Mouse (Mus musculus) left cerebral cortex, adult 2 months (tissue): Measurements from ENCODE around the gene Cryba2. TPM values are rescaled to one million over a fixed set of nuclear protein-coding genes. Genes with fewer than 3 reads are reported as not detected.

Experiments
- DNase-seq, 2 experiments: peaks; one replicate each; pipeline ENCODE4 v3.0.0; 2021 to 2022; ENCODE audit warnings: low spot score in 2 of 2, mixed read lengths in 1 of 2; ENCODE audit errors: extremely low spot score in 1 of 2
- H3K27ac ChIP-seq: fragments of 200-600 bp; 2 replicates; pipeline ENCODE4 v1.8.1; 2022
- H3K4me3 ChIP-seq: fragments of 200-600 bp; 2 replicates; pipeline ENCODE4 v1.8.1; 2022
- CTCF ChIP-seq: fragments of 200-600 bp; IDR thresholded peaks from 2 replicates; pipeline ENCODE4 v1.8.1; 2022; ENCODE audit warnings: antibody characterized with exemption, mild to moderate bottlenecking, moderate library complexity
- intact Hi-C: fragments of 180-260 bp; cut with DNase I; formaldehyde crosslinking; loops from one replicate; pipeline ENCODE4 v1.15.1; 2025
- long read RNA-seq, 2 experiments: library from polyadenylated mRNA; stranded (forward); transcript quantifications; one replicate each; pipeline ENCODE4 v2.0.0; 2021; ENCODE audit warnings: borderline mapping rate in 2 of 2
- total RNA-seq, 2 experiments: library from RNA; stranded (reverse); gene quantifications; 2 replicates each; pipeline ENCODE4 v1.2.3; 2021

Cryba2 gene
- total RNA-seq: not detected
- long read RNA-seq, experiment 1: 0 reads
- long read RNA-seq, experiment 2: 0 reads

DNA sequence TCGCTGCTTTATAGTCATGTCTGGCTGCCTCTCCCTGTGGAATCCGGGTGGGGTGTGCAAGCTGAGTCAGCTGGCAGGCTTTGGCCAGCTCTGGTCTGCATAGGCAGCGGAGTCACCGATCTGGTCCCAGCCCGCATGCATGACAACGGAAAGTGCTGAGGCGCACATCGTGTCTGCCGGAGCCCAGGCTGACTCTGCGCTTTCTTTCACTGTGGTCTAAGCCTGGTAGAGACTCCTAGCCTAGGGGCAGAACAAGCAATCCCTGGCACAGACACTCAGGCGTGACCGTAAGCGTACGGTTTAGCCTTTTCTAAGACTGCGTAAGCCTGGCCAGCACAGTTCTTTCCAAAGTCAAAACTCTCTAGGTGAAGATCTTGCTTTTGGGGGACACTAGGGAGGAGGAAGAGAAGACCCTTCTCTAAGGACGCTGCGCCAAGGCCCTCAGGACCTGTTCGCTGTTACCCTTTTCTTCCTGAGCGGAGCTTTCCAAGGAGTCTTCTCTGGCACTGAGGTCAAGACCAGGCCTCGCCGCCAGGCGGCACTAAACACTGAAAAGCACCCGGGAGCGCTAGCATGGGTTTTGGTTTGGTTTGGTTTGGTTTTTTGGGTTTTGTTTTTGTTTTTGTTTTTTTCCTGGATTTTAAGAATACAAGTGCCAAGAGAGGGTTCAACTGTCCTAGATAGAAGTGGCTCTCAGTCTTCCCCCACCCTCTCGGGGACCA, at the start of gene Cryba2:
Gene Cryba2, minus strand, starts transcription at position 10 of the 722 bp plus-strand sequence.
- DNase-seq: peak; percentile 32 to 56
- H3K27ac ChIP-seq: no peak within 1 kb of the TSS
- intact Hi-C loops: no loop called here

GRCm38 (mm10) chr1:74941651-74942360, 48.9 kb upstream of the Cryba2 start:
- TF ChIP-seq CTCF: no peak
- no peak for DNase-seq
- intact Hi-C loops: no loop called here
- Histone ChIP-seq H3K27ac (no peak overlapping the region), H3K4me3 (no peak overlapping the region)

More for the DNA sequence above, at the start of gene Cryba2:
- peak; percentile 64 for TF ChIP-seq CTCF
- H3K4me3 ChIP-seq: peak within 1 kb of the TSS; percentile 16; the same call in 1 of the 2 replicates

GRCm38 (mm10) chr1:74939762-74940161, 46.8 kb upstream of the Cryba2 start:
- no peak overlapping the region for H3K27ac ChIP-seq
- DNase-seq: no peak
- intact Hi-C loops: no loop called here
- no peak overlapping the region for H3K4me3 ChIP-seq
- no peak for TF ChIP-seq CTCF

DNA sequence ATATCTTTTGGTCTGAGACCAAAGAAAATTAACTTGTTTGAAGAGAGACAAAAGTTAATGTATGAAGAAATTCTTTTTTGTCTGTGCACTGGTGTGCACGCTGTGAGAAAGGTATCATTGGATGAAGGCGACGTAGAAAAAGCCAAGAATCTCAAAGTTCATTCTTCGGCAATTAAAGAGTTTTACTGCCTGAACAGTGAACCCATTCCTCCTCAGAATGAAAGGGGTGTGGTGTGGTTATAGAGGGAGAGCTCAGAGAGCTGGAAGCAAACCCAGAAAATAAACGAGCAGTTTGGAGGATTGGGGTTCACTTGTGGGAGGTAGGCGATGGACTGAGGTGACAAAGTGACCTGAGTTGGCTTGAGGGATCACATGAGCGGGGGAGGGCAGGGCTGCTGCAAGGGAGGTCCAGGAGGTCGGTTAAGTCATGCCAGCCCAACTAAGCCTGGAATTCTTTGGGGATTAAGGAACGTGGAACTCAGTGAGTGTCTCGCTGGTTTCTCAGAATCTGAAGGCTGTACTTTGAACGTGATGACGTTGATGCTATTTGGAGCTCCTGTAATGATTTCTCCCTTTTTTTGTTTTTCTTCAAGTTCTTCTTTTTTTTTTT, 43.4 kb upstream of the Cryba2 start:
- no peak for DNase-seq
- no peak overlapping the region for H3K4me3 ChIP-seq
- H3K27ac ChIP-seq: no peak overlapping the region
- intact Hi-C loops: no loop called here
- TF ChIP-seq CTCF: no peak

- intact Hi-C loops: no loop called here
- no peak for TF ChIP-seq CTCF
- Histone ChIP-seq H3K27ac (no peak within 1 kb of the TSS), H3K4me3 (peak within 1 kb of the TSS; percentile 53)
- peak; percentile 69 to 79 for DNase-seq
Observed at GRCm38 (mm10) chr1:74935402-74935801, 42.5 kb upstream of the Cryba2 start, which contains the start of gene Cfap65. TSS of gene Cfap65 (minus strand) at chr1:74935599.

DNA sequence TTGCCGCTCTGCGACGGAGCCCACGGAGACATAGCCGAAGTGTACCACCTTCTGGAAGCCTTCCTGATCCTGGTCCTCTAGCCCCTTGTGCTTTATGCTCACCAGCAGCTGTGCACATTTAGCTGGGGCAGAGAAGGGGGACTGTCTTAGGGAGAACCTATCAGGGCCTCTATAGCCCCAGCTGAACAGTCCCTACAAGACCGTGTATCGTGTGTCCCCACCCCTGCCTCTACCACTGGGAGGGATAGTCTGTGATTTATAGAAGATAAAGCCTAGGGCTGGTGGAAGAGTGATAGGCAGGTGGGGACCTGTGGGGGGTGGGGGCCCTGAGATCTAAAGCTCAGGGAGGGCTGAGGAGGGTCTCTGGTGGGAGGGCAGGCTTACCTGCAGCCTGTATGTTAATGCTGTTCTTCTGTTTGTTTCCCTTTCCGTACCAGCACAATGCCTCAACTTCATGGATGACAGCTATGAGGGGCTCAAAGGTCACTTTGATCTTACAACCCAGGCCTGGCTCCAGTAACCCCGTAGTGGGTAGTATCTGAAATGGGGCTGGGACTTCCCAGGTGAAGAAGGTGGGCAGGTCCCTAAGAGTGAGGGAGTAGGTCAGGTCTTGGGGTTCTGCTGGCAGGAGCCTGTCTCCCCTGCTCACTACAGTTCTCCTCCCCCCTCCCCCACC, 34.8 kb upstream of the Cryba2 start:
- H3K27ac ChIP-seq: no peak overlapping the region
- no peak for TF ChIP-seq CTCF
- H3K4me3 ChIP-seq: no peak overlapping the region
- no peak for DNase-seq
- intact Hi-C loops: loop anchor here (2.0 kb wide), 1 partner anchor 89 kb away; no protein-coding TSS in a partner anchor

DNA sequence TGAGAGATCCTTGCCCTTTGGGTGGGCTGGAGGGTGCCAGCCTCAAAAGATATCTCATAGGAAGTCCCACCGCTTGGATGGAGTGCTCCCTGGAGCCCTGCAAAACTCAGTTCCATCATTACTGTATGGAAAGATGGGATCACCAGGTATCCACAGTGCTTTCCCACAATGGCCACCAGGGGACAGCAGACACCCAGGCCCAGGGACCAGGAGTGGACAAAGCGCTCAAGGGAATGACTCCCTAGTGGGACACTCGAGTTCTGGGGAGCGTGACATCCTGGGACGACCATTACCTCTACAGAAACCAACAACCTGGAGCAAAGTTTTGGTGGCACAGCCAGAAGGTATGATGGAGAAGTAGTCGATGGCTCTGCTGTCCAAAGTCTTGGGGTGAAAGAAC, 33.8 kb upstream of the Cryba2 start:
- intact Hi-C loops: loop anchor here (2.0 kb wide), 1 partner anchor 90 kb away; no protein-coding TSS in a partner anchor
- peak in 1 of 2 experiments; percentile 57 for DNase-seq
- Histone ChIP-seq H3K4me3 (no peak overlapping the region), H3K27ac (no peak overlapping the region)
- TF ChIP-seq CTCF: peak; percentile 95

DNA sequence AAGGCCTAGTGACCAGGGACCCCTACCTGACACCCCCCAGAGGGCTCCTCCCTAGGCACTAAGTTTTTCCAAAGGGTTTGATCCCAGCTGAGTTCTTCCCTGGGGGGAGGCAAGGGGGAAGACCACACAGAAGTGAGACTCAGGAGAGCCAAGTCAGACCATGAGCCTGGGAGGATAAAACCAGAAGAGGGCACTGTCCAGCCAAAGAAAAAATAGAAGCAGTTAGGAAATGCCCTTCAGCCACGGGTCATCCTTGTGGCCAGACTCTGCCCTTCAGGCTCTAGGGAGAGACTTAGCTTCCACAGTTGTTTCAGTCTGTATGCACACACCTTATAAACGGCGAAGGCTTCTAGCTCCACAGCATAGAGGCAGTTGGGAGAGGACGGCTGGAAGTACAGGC, 31.5 kb upstream of the Cryba2 start:
- no peak for DNase-seq
- no peak overlapping the region for H3K27ac ChIP-seq
- TF ChIP-seq CTCF: no peak; the same call in 1 of the 2 replicates
- intact Hi-C loops: no loop called here
- H3K4me3 ChIP-seq: no peak overlapping the region

GRCm38 (mm10) chr1:74915706-74916105, 22.8 kb upstream of the Cryba2 start:
- Histone ChIP-seq H3K27ac (no peak overlapping the region), H3K4me3 (no peak overlapping the region)
- TF ChIP-seq CTCF: peak; percentile 47
- intact Hi-C loops: no loop called here
- DNase-seq: no peak

DNA sequence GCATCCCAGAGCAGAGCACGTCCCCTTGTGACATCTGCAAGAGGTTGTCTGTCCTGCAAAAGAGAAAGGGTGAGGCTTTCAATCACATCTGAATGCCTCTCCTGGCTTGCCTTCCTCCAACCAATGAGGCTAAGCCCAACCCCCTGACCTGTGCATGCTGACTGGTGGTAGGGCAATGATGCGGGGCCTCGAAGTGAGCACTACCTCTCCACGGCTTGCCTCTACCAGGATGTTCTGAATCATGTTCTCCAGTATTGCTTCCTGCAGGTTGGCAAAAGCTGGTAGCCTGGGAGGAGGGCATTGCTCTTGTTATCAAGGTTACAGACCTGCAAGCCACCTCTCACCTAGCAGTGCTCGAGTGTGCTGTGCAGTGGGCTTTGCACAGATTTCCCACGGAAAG, 9.2 kb upstream of the Cryba2 start:
- Histone ChIP-seq H3K4me3 (no peak overlapping the region), H3K27ac (no peak overlapping the region)
- TF ChIP-seq CTCF: no peak
- no peak for DNase-seq
- intact Hi-C loops: no loop called here

DNA sequence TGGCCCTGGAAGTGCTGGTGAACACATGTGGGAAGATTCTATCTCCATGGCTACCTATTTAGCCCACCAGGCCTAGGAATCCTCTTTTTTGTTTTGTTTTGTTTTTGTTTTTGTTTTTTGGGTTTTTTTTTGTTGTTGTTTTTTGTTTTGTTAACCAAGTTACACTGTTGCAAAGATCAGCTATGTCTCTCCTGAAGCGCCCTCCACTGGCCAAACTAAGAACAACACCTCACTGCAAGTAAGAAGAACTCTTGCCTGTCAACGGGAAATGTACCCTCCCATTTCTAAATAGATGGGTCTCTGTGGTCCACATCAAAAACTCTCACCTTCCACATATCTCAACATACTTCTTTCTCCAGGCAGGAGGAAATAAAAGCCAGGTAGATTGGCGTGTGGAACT, 8.7 kb upstream of the Cryba2 start:
- intact Hi-C loops: no loop called here
- peak in 1 of 2 experiments; percentile 66 for DNase-seq
- H3K4me3 ChIP-seq: no peak overlapping the region
- no peak overlapping the region for H3K27ac ChIP-seq
- peak; percentile 65 for TF ChIP-seq CTCF
